Mouse (Mus musculus) forebrain, embryonic 11.5 days (tissue): ENCODE measurements around the gene 6430531B16Rik. TPM values are rescaled to one million over a fixed set of nuclear protein-coding genes. Genes with fewer than 3 reads are reported as not detected.

Source experiments
- ATAC-seq: fragments of 200-750 bp; cut with Nextera tagmentation; replicated peaks from 2 replicates; pipeline ENCODE4 v1.8.0; 2017; ENCODE audit warnings: moderate TSS enrichment; ENCODE audit not compliant: low FRiP score
- DNase-seq: peaks from one replicate; pipeline ENCODE4 v3.0.0-alpha.2; 2017; ENCODE audit warnings: low spot score
- H3K27ac ChIP-seq: fragments of 300-500 bp; sonication (generic); 2 replicates; pipeline ENCODE4 v1.5.1; 2014; ENCODE audit warnings: low read depth, low read length
- H3K27me3 ChIP-seq: fragments of 300-500 bp; sonication (generic); 2 replicates; pipeline ENCODE4 v1.6.1; 2014; ENCODE audit warnings: mild to moderate bottlenecking, low read length, mixed read lengths; ENCODE audit not compliant: control insufficient read depth, insufficient read depth
- H3K36me3 ChIP-seq: fragments of 300-500 bp; sonication (generic); 2 replicates; pipeline ENCODE4 v1.6.1; 2014; ENCODE audit warnings: mild to moderate bottlenecking, low read length, moderate library complexity, mixed read lengths; ENCODE audit not compliant: control insufficient read depth, insufficient read depth
- H3K4me1 ChIP-seq: fragments of 300-500 bp; sonication (generic); replicated peaks from 2 replicates; pipeline ENCODE4 v1.6.1; 2014; ENCODE audit warnings: low read length, mixed read lengths; ENCODE audit not compliant: control insufficient read depth, insufficient read depth
- H3K4me2 ChIP-seq: fragments of 300-500 bp; sonication (generic); 2 replicates; pipeline ENCODE4 v1.6.1; 2014; ENCODE audit warnings: low read depth, mild to moderate bottlenecking, low read length, moderate library complexity, mixed read lengths; ENCODE audit not compliant: severe bottlenecking
- H3K4me3 ChIP-seq: fragments of 300-500 bp; sonication (generic); 2 replicates; pipeline ENCODE4 v1.5.1; 2014; ENCODE audit warnings: low read depth, low read length
- H3K9ac ChIP-seq: fragments of 300-500 bp; sonication (generic); 2 replicates; pipeline ENCODE4 v1.6.1; 2014; ENCODE audit warnings: low read length
- H3K9me3 ChIP-seq: fragments of 300-500 bp; sonication (generic); 2 replicates; pipeline ENCODE4 v1.6.1; 2016; ENCODE audit warnings: low read length, mixed read lengths; ENCODE audit not compliant: control insufficient read depth
- WGBS: fragments of 180-500 bp; shearing (Covaris S2); extraction: QIAGEN DNeasy Blood & Tissue Kit; methylation state at CpG from one replicate; pipeline ENCODE4 v1.1.7; 2014; 5-methylcytosine and 5-hydroxymethylcytosine counted together
- polyA plus RNA-seq: library from polyadenylated mRNA; unstranded; fragments of >200 nt; fragmentation: Nextera tagmentation; extraction: Ambion mirVana; gene quantifications from 2 replicates; pipeline ENCODE4 v1.2.1, GENCODE M21; 2014

The 6430531B16Rik gene
- polyA plus RNA-seq, 1 experiment from 2014 or later, result 0.35 TPM

DNA sequence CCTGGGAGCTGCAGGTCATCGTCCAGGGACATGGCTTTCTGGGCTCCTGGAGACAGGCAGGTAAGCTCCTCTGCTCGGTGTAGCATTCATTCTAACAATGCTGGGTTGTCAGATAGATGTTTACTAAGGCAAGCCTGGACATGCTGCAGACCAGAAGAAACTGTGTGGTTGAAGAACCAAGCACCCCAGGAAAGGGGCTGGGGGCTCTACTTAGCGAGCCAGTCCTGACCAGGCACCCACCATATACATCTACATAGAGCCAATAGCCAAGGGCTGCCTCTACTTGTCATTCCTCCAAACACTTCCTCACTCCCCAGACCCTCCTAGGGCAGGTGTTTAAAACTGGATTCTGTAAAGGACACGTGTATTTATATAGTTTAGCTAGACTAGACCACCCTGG, 15.6 kb upstream of the 6430531B16Rik start:
- Histone ChIP-seq H3K27me3 (no peaks in the 10 kb centered on the region), H3K36me3 (peaks cover 10% of the 10 kb centered on the region), H3K9me3 (no peaks in the 10 kb centered on the region), H3K4me2 (no peak overlapping the region), H3K27ac (no peak overlapping the region), H3K9ac (no peak overlapping the region), H3K4me1 (no peaks in the 10 kb centered on the region), H3K4me3 (no peak overlapping the region)
- no peak for DNase-seq
- no peak for ATAC-seq
- 78% methylated on average over 4 of the region's 4 CpGs for WGBS

DNA sequence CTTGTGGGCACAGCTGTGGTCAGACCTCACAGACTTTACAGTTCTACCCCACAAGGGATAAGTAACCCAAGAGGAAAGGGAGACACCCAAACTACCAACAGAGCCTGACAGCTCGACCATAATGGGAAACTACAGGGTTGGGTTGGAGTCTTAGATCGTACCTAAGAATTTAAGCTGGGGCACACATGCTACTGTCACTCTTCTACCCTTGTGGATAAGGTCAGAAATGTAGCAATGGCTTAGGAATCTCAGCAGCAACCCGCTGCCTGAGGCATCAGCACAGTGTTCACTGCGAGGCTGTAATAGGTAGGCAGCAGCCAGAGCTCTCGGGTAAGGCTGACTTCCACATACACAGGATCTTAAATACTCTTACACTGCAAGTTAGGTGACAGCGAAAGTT, 15.0 kb upstream of the 6430531B16Rik start:
- WGBS, result 93% methylated on average over 6 of the region's 6 CpGs
- Histone ChIP-seq H3K36me3 (peaks cover 10% of the 10 kb centered on the region), H3K4me2 (no peak overlapping the region), H3K27me3 (no peaks in the 10 kb centered on the region), H3K9me3 (no peaks in the 10 kb centered on the region), H3K4me3 (no peak overlapping the region), H3K9ac (no peak overlapping the region), H3K27ac (no peak overlapping the region), H3K4me1 (no peaks in the 10 kb centered on the region)
- DNase-seq (no peak), ATAC-seq (no peak)

DNA sequence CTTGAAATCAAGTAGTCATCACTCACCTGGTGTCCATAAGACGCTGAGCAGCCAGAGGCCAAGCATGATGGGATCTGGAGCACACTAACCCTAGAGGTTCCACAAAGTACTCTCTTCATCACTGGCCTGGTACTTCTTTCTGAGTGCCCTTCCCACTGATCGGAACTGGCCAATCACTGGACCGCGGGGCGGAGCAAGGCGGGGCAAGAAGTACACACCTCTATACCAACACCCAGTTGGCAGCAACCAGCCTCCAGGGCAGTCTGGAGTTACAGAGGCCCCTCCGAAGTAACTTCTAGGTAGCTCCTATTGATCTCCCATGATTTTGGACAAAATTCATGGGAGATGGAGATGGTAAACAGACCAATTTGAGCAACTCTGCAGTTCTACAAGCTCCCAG, 13.9 kb upstream of the 6430531B16Rik start, which contains the start of gene Adam8:
TSS of gene Adam8 (minus strand) at position 157 of the 400 bp plus-strand sequence.
- DNase-seq (no peak), ATAC-seq (peak; percentile 37; the same call in 1 of the 2 replicates)
- Histone ChIP-seq H3K36me3 (peaks cover 10% of the 10 kb centered on the region), H3K4me3 (no peak within 1 kb of the TSS), H3K27ac (no peak within 1 kb of the TSS), H3K4me1 (no peaks in the 10 kb centered on the region), H3K27me3 (no peaks in the 10 kb centered on the region), H3K9me3 (no peaks in the 10 kb centered on the region), H3K9ac (no peak within 1 kb of the TSS), H3K4me2 (no peak within 1 kb of the TSS)
- WGBS, result 22% methylated on average over 7 of the region's 7 CpGs

GRCm38 (mm10) chr7:139990864-139991394, 12.4 kb upstream of the 6430531B16Rik start:
- H3K36me3 ChIP-seq, result peaks cover 3% of the 10 kb centered on the region; the same call in 1 of the 2 replicates
- no peak overlapping the region for H3K4me2 ChIP-seq
- H3K9me3 ChIP-seq, result no peaks in the 10 kb centered on the region
- ATAC-seq (no peak), DNase-seq (no peak)
- no peak overlapping the region for H3K4me3 ChIP-seq
- 70% methylated on average over 8 of the region's 8 CpGs for WGBS
- H3K4me1 ChIP-seq, result no peaks in the 10 kb centered on the region
- no peak overlapping the region for H3K27ac ChIP-seq
- H3K9ac ChIP-seq, result no peak overlapping the region
- no peaks in the 10 kb centered on the region for H3K27me3 ChIP-seq

- Histone ChIP-seq H3K9me3 (no peaks in the 10 kb centered on the region), H3K27ac (no peak overlapping the region), H3K36me3 (no peaks in the 10 kb centered on the region), H3K9ac (no peak overlapping the region), H3K4me2 (no peak overlapping the region), H3K27me3 (no peaks in the 10 kb centered on the region), H3K4me1 (no peaks in the 10 kb centered on the region), H3K4me3 (no peak overlapping the region)
- DNase-seq (no peak), ATAC-seq (no peak)
- WGBS, result 86% methylated on average over 9 of the region's 9 CpGs
Measured at GRCm38 (mm10) chr7:139988272-139988671, 9.7 kb upstream of the 6430531B16Rik start.

DNA sequence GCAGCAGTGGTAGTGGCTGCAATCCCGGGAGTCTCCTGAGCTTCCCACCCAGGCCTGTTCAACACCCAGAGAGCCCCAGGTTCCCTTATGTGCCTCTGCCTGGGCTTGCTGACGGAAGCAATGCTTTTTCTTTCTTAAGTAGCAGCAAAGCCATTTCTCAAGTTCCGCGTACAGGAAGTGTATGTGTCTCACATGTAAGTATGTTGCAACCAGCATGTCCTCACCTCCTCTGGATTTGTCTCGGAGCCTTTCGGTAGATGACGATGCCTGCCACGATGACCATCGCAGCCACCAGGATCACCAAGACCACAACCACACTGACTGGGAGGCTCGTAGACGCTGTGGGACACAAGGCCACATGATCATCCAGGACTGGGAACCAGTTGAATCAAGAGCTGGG, 6.0 kb upstream of the 6430531B16Rik start:
- DNase-seq, result no peak
- WGBS, result 92% methylated on average over 11 of the region's 11 CpGs

GRCm38 (mm10) chr7:139982058-139982457, 3.5 kb upstream of the 6430531B16Rik start:
- no peak for ATAC-seq
- 87% methylated on average over 11 of the region's 11 CpGs for WGBS
- H3K36me3 ChIP-seq, result no peaks in the 10 kb centered on the region

More for the DNA sequence above, 6.0 kb upstream of the 6430531B16Rik start:
- ATAC-seq, result no peak
- Histone ChIP-seq H3K36me3 (no peaks in the 10 kb centered on the region), H3K27me3 (no peaks in the 10 kb centered on the region), H3K27ac (no peak overlapping the region), H3K4me2 (no peak overlapping the region), H3K4me3 (no peak overlapping the region), H3K9me3 (no peaks in the 10 kb centered on the region), H3K4me1 (no peaks in the 10 kb centered on the region), H3K9ac (no peak overlapping the region)

DNA sequence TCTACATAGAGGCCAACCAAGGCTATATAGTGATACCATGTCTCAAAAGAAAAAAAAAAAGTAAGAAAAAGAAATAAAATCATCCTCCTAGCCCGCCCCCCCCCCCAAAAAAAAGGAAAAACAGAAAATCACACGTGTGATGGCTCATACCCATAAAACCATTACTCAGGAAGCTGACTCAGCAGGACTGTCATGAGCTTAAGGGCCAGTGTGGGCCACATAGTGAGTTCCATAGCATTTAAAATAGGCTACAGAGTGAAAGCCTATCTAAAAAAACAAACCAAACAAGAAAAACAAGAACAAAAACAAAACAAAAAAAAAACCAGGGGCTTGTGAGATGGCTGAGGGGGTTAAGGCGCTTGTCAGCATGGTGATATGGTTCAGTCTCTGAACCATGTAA, 2.2 kb upstream of the 6430531B16Rik start:
- Histone ChIP-seq H3K4me3 (no peak overlapping the region), H3K9me3 (no peaks in the 10 kb centered on the region), H3K36me3 (no peaks in the 10 kb centered on the region), H3K9ac (no peak overlapping the region), H3K27me3 (no peaks in the 10 kb centered on the region), H3K4me1 (peaks cover 7% of the 10 kb centered on the region; the same call in 1 of the 2 replicates), H3K4me2 (no peak overlapping the region), H3K27ac (no peak overlapping the region)
- 67% methylated on average over 3 of the region's 3 CpGs for WGBS
- DNase-seq (no peak), ATAC-seq (no peak)

More at GRCm38 (mm10) chr7:139982058-139982457, 3.5 kb upstream of the 6430531B16Rik start:
- Histone ChIP-seq H3K27me3 (no peaks in the 10 kb centered on the region), H3K4me1 (peaks cover 7% of the 10 kb centered on the region; the same call in 1 of the 2 replicates), H3K4me2 (no peak overlapping the region), H3K27ac (no peak overlapping the region), H3K9ac (no peak overlapping the region), H3K4me3 (no peak overlapping the region), H3K9me3 (no peaks in the 10 kb centered on the region)
- no peak for DNase-seq
